Mouse (Mus musculus): Measurements from ENCODE around the gene Cacng2. TPM values are rescaled to one million over a fixed set of nuclear protein-coding genes. Genes with fewer than 3 reads are reported as not detected.
A peak's percentile ranks its signal among the peaks of the same experiment; 100 is the strongest.

Cacng2 gene
- total and polyA plus RNA-seq, 3 experiments, result not detected

GRCm38 (mm10) chr15:78134606-78135005 is 14.8 kb upstream of the Cacng2 start:
- H3K9ac ChIP-seq (ENCODE audit: low read depth, low read length), result no peak overlapping the region
- H3K36me3 ChIP-seq (ENCODE audit: control insufficient read depth, insufficient read depth, low read length), result no peaks in the 10 kb centered on the region
- H3K4me1 ChIP-seq (ENCODE audit: control insufficient read depth, insufficient read depth, low read length), result no peaks in the 10 kb centered on the region
- H3K27me3 ChIP-seq (ENCODE audit: control insufficient read depth, insufficient read depth, low read length), result no peaks in the 10 kb centered on the region
- 56% methylated on average over 6 of the region's 6 CpGs for WGBS
- no peak overlapping the region for H3K27ac ChIP-seq
- DNase-seq, result no peak
- TF ChIP-seq EP300 (IDR thresholded peaks at IDR 0.05; ENCODE audit: insufficient read depth, low read depth, low read length) (no peak), POLR2A (IDR thresholded peaks at IDR 0.05; ENCODE audit: insufficient read depth, low read depth, low read length) (no peak), CTCF (IDR thresholded peaks at IDR 0.05) (no peak)
- no peak overlapping the region for H3K4me3 ChIP-seq
- no peaks in the 10 kb centered on the region for H3K79me2 ChIP-seq (replicated peaks; ENCODE audit: control insufficient read depth, insufficient read depth, low read length)
- intact Hi-C loops (cut with DNase I), result no loop called here

- Histone ChIP-seq H3K27me3 (ENCODE audit: control insufficient read depth, insufficient read depth, low read length) (no peaks in the 10 kb centered on the region), H3K4me3 (no peak overlapping the region), H3K79me2 (replicated peaks; ENCODE audit: control insufficient read depth, insufficient read depth, low read length) (no peaks in the 10 kb centered on the region), H3K36me3 (ENCODE audit: control insufficient read depth, insufficient read depth, low read length) (no peaks in the 10 kb centered on the region), H3K9ac (ENCODE audit: low read depth, low read length) (no peak overlapping the region), H3K27ac (no peak overlapping the region), H3K4me1 (ENCODE audit: control insufficient read depth, insufficient read depth, low read length) (no peaks in the 10 kb centered on the region)
- TF ChIP-seq POLR2A (IDR thresholded peaks at IDR 0.05; ENCODE audit: insufficient read depth, low read depth, low read length), result no peak
- no peak for TF ChIP-seq EP300 (IDR thresholded peaks at IDR 0.05; ENCODE audit: insufficient read depth, low read depth, low read length)
- TF ChIP-seq CTCF (IDR thresholded peaks at IDR 0.05), result no peak
- DNase-seq, result no peak
- 51% methylated on average over 2 of the region's 2 CpGs for WGBS
- intact Hi-C loops (cut with DNase I), result no loop called here
Measured at GRCm38 (mm10) chr15:78133389-78133788, 13.6 kb upstream of the Cacng2 start.

- Histone ChIP-seq H3K27ac (no peak overlapping the region), H3K79me2 (replicated peaks; ENCODE audit: control insufficient read depth, insufficient read depth, low read length) (no peaks in the 10 kb centered on the region), H3K36me3 (ENCODE audit: control insufficient read depth, insufficient read depth, low read length) (no peaks in the 10 kb centered on the region), H3K4me1 (ENCODE audit: control insufficient read depth, insufficient read depth, low read length) (no peaks in the 10 kb centered on the region), H3K27me3 (ENCODE audit: control insufficient read depth, insufficient read depth, low read length) (peaks cover 1% of the 10 kb centered on the region; the same call in 1 of the 2 replicates), H3K4me3 (no peak overlapping the region), H3K9ac (ENCODE audit: low read depth, low read length) (no peak overlapping the region)
- intact Hi-C loops (cut with DNase I), result loop anchor here (10.0 kb wide), 1 partner anchor 184 kb away; no protein-coding TSS in a partner anchor
- 8% methylated on average over 38 of the region's 39 CpGs for WGBS
- TF ChIP-seq EP300 (IDR thresholded peaks at IDR 0.05; ENCODE audit: insufficient read depth, low read depth, low read length) (no peak), CTCF (IDR thresholded peaks at IDR 0.05) (no peak), POLR2A (IDR thresholded peaks at IDR 0.05; ENCODE audit: insufficient read depth, low read depth, low read length) (no peak)
- peak in 1 of 2 experiments; percentile 18 for DNase-seq
Measured at GRCm38 (mm10) chr15:78119248-78119647, 580 bp downstream of the Cacng2 start.

- Histone ChIP-seq H3K27me3 (ENCODE audit: control insufficient read depth, insufficient read depth, low read length) (peaks cover 1% of the 10 kb centered on the region; the same call in 1 of the 2 replicates), H3K4me3 (no peak overlapping the region), H3K27ac (no peak overlapping the region), H3K36me3 (ENCODE audit: control insufficient read depth, insufficient read depth, low read length) (no peaks in the 10 kb centered on the region), H3K9ac (ENCODE audit: low read depth, low read length) (no peak overlapping the region), H3K4me1 (ENCODE audit: control insufficient read depth, insufficient read depth, low read length) (no peaks in the 10 kb centered on the region), H3K79me2 (replicated peaks; ENCODE audit: control insufficient read depth, insufficient read depth, low read length) (no peaks in the 10 kb centered on the region)
- no peak for DNase-seq
- 66% methylated on average over 18 of the region's 18 CpGs for WGBS
- intact Hi-C loops (cut with DNase I), result loop anchor here (10.0 kb wide), 1 partner anchor 184 kb away; no protein-coding TSS in a partner anchor
- TF ChIP-seq EP300 (IDR thresholded peaks at IDR 0.05; ENCODE audit: insufficient read depth, low read depth, low read length) (no peak), CTCF (IDR thresholded peaks at IDR 0.05) (no peak), POLR2A (IDR thresholded peaks at IDR 0.05; ENCODE audit: insufficient read depth, low read depth, low read length) (no peak)
Measured at GRCm38 (mm10) chr15:78118275-78118995, 1.4 kb downstream of the Cacng2 start.

GRCm38 (mm10) chr15:78117731-78118130 is 2.1 kb downstream of the Cacng2 start:
- no peak overlapping the region for H3K4me3 ChIP-seq
- DNase-seq, result no peak
- H3K79me2 ChIP-seq (replicated peaks; ENCODE audit: control insufficient read depth, insufficient read depth, low read length), result no peaks in the 10 kb centered on the region
- H3K27me3 ChIP-seq (ENCODE audit: control insufficient read depth, insufficient read depth, low read length), result peaks cover 1% of the 10 kb centered on the region; the same call in 1 of the 2 replicates
- no peak overlapping the region for H3K9ac ChIP-seq (ENCODE audit: low read depth, low read length)
- no peak overlapping the region for H3K27ac ChIP-seq
- H3K4me1 ChIP-seq (ENCODE audit: control insufficient read depth, insufficient read depth, low read length), result no peaks in the 10 kb centered on the region
- intact Hi-C loops (cut with DNase I), result loop anchor here (10.0 kb wide), 1 partner anchor 183 kb away; no protein-coding TSS in a partner anchor
- H3K36me3 ChIP-seq (ENCODE audit: control insufficient read depth, insufficient read depth, low read length), result no peaks in the 10 kb centered on the region
- TF ChIP-seq EP300 (IDR thresholded peaks at IDR 0.05; ENCODE audit: insufficient read depth, low read depth, low read length), result no peak
- no peak for TF ChIP-seq POLR2A (IDR thresholded peaks at IDR 0.05; ENCODE audit: insufficient read depth, low read depth, low read length)
- no peak for TF ChIP-seq CTCF (IDR thresholded peaks at IDR 0.05)
- 86% methylated on average over 16 of the region's 16 CpGs for WGBS

GRCm38 (mm10) chr15:78116936-78117335 is 2.9 kb downstream of the Cacng2 start:
- Histone ChIP-seq H3K9ac (ENCODE audit: low read depth, low read length) (no peak overlapping the region), H3K36me3 (ENCODE audit: control insufficient read depth, insufficient read depth, low read length) (no peaks in the 10 kb centered on the region), H3K4me1 (ENCODE audit: control insufficient read depth, insufficient read depth, low read length) (no peaks in the 10 kb centered on the region), H3K27ac (no peak overlapping the region), H3K4me3 (no peak overlapping the region), H3K79me2 (replicated peaks; ENCODE audit: control insufficient read depth, insufficient read depth, low read length) (no peaks in the 10 kb centered on the region), H3K27me3 (ENCODE audit: control insufficient read depth, insufficient read depth, low read length) (peaks cover 1% of the 10 kb centered on the region; the same call in 1 of the 2 replicates)
- intact Hi-C loops (cut with DNase I), result loop anchor here (10.0 kb wide), 1 partner anchor 182 kb away; no protein-coding TSS in a partner anchor
- no peak for TF ChIP-seq EP300 (IDR thresholded peaks at IDR 0.05; ENCODE audit: insufficient read depth, low read depth, low read length)
- TF ChIP-seq POLR2A (IDR thresholded peaks at IDR 0.05; ENCODE audit: insufficient read depth, low read depth, low read length), result no peak
- TF ChIP-seq CTCF (IDR thresholded peaks at IDR 0.05), result no peak
- DNase-seq, result no peak
- 83% methylated on average over 10 of the region's 10 CpGs for WGBS

Measured in heart, adult 2 months (tissue).